ENCODE assay signal across 9 mouse cellular contexts in genomic region chr2:154410355-154410754, GRCm38 (mm10). TPM values are rescaled to one million over a fixed set of nuclear protein-coding genes. Genes with fewer than 3 reads are reported as not detected.
DNase-seq lines count a peak whose midpoint lies in the region; ATAC-seq and TF ChIP-seq lines count a peak whose summit lies in the region.
"Had no signal": no experiment of that assay in that cellular context is flagged by ENCODE, and none has a peak within 500 bp of the region (broad histone marks: within the 10 kb centered on the region; RNA-seq: fewer than 3 reads in every experiment).

No protein-coding gene starts in this region.

- peak; percentile 55 to 71 for DNase-seq in left cerebral cortex, adult 18-20 months (ENCODE audit: low spot score in 2 of 2)
- no peak for DNase-seq in left cerebral cortex, adult 11 months (ENCODE audit: low spot score)
- peak; percentile 58 to 73 for DNase-seq in heart, postnatal 14 days
- DNase-seq in right cerebral cortex, adult 2 months (ENCODE audit: low spot score in 2 of 2), result peak; percentile 62 to 70
- no peak for DNase-seq in spleen, postnatal 14 days (ENCODE audit: low spot score in 2 of 2)
- DNase-seq: thymus, postnatal 14 days had no signal

- no peak overlapping the region for H3K4me2 ChIP-seq in embryonic facial prominence, embryonic 15.5 days (replicated peaks)
- H3K4me2 ChIP-seq in intestine, postnatal 0 days (replicated peaks; ENCODE audit: low read depth), result no peak overlapping the region

- H3K4me1 ChIP-seq in embryonic facial prominence, embryonic 15.5 days, result peaks cover 10% of the 10 kb centered on the region
- no peaks in the 10 kb centered on the region for H3K4me1 ChIP-seq in intestine, postnatal 0 days (replicated peaks; ENCODE audit: control insufficient read depth, insufficient read depth, low read length)

- ATAC-seq in embryonic facial prominence, embryonic 15.5 days (ENCODE audit: insufficient number of reproducible peaks, low FRiP score, low TSS enrichment, low read depth), result peak; percentile 36; the same call in 1 of the 2 replicates
- no peak for ATAC-seq in erythroid progenitor cell, adult 5-6 weeks (replicated peaks; ENCODE audit: low FRiP score, poor library complexity, severe bottlenecking)
- no peak for ATAC-seq in intestine, postnatal 0 days

- WGBS in embryonic facial prominence, embryonic 15.5 days, result 60% methylated on average over 2 of the region's 2 CpGs
- 58% methylated on average over 2 of the region's 2 CpGs for WGBS in intestine, postnatal 0 days

- H3K27ac ChIP-seq in embryonic facial prominence, embryonic 15.5 days (replicated peaks), result peak overlapping the region; percentile 6; the same call in 1 of the 2 replicates
- H3K27ac ChIP-seq in intestine, postnatal 0 days (ENCODE audit: low read depth, low read length), result no peak overlapping the region

- no peaks in the 10 kb centered on the region for H3K36me3 ChIP-seq in embryonic facial prominence, embryonic 15.5 days
- H3K36me3 ChIP-seq in intestine, postnatal 0 days (ENCODE audit: control insufficient read depth, insufficient read depth), result no peaks in the 10 kb centered on the region

- TF ChIP-seq CTCF in intestine, postnatal 0 days (IDR thresholded peaks at IDR 0.05; ENCODE audit: low read depth), result no peak

- H3K9me3 ChIP-seq in embryonic facial prominence, embryonic 15.5 days (replicated peaks), result no peaks in the 10 kb centered on the region
- H3K9me3 ChIP-seq in intestine, postnatal 0 days (ENCODE audit: control insufficient read depth), result no peaks in the 10 kb centered on the region

- no peak overlapping the region for H3K9ac ChIP-seq in embryonic facial prominence, embryonic 15.5 days
- no peak overlapping the region for H3K9ac ChIP-seq in intestine, postnatal 0 days (ENCODE audit: low read depth, low read length)

- no peaks in the 10 kb centered on the region for H3K27me3 ChIP-seq in embryonic facial prominence, embryonic 15.5 days
- no peaks in the 10 kb centered on the region for H3K27me3 ChIP-seq in intestine, postnatal 0 days (replicated peaks; ENCODE audit: control insufficient read depth, insufficient read depth, low read length)

- intact Hi-C loops in heart, postnatal 14 days (cut with DNase I), result loop anchor here (5.0 kb wide), 1 partner anchor 532 kb away; no protein-coding TSS in a partner anchor

- H3K4me3 ChIP-seq in embryonic facial prominence, embryonic 15.5 days (replicated peaks), result no peak overlapping the region
- no peak overlapping the region for H3K4me3 ChIP-seq in intestine, postnatal 0 days (ENCODE audit: low read depth, low read length)

RNA-seq across cellular contexts. Expression of gene Snta1, which starts 2.5 kb away (rescaled TPM):
- 10 to 100 TPM; 34.4 to 36.6 TPM for total RNA-seq in left cerebral cortex, adult 18-20 months (2021)
- polyA plus RNA-seq in embryonic facial prominence, embryonic 15.5 days (2015; fragmentation: Nextera tagmentation; extraction: Ambion mirVana), result 12.1 and 12.8 TPM in 2 replicates
- total RNA-seq in heart, postnatal 14 days (2021), result 10 to 100 TPM; 91.4 to 98.7 TPM
- not detected in 2 replicates for total RNA-seq in erythroid progenitor cell, adult 5-6 weeks (2015; ENCODE audit: low replicate concordance)
- 1.0 and 1.8 TPM in 2 replicates for total RNA-seq in erythroid progenitor cell, adult 5-6 weeks (2017; ENCODE audit: low replicate concordance)
- polyA plus RNA-seq in intestine, postnatal 0 days (2015; fragmentation: Nextera tagmentation; extraction: Ambion mirVana), result 4.9 and 7.7 TPM in 2 replicates

RNA-seq across cellular contexts. Expression of gene Cbfa2t2, which starts 25.9 kb away (rescaled TPM):
- 10 to 100 TPM; 46.1 to 57.0 TPM for total RNA-seq in left cerebral cortex, adult 18-20 months (2021)
- polyA plus RNA-seq in embryonic facial prominence, embryonic 15.5 days (2015; fragmentation: Nextera tagmentation; extraction: Ambion mirVana), result 40.9 and 43.6 TPM in 2 replicates
- 10 to 100 TPM; 21.4 to 21.7 TPM for total RNA-seq in heart, postnatal 14 days (2021)
- total RNA-seq in erythroid progenitor cell, adult 5-6 weeks (2015; ENCODE audit: low replicate concordance), result 9.6 and 28.1 TPM in 2 replicates
- total RNA-seq in erythroid progenitor cell, adult 5-6 weeks (2017; ENCODE audit: low replicate concordance), result 6.5 and 14.1 TPM in 2 replicates
- 7.8 and 9.1 TPM in 2 replicates for polyA plus RNA-seq in intestine, postnatal 0 days (2015; fragmentation: Nextera tagmentation; extraction: Ambion mirVana)

RNA-seq across cellular contexts. Expression of gene Cdk5rap1, which starts 37.5 kb away (rescaled TPM):
- 10 to 100 TPM; 13.7 to 17.8 TPM for total RNA-seq in left cerebral cortex, adult 18-20 months (2021)
- polyA plus RNA-seq in embryonic facial prominence, embryonic 15.5 days (2015; fragmentation: Nextera tagmentation; extraction: Ambion mirVana), result 20.1 and 21.1 TPM in 2 replicates
- total RNA-seq in heart, postnatal 14 days (2021), result 10 to 100 TPM; 19.0 to 19.2 TPM
- 10.1 and 12.3 TPM in 2 replicates for total RNA-seq in erythroid progenitor cell, adult 5-6 weeks (2015; ENCODE audit: low replicate concordance)
- total RNA-seq in erythroid progenitor cell, adult 5-6 weeks (2017; ENCODE audit: low replicate concordance), result 8.2 and 28.1 TPM in 2 replicates
- 4.3 and 13.9 TPM in 2 replicates for polyA plus RNA-seq in intestine, postnatal 0 days (2015; fragmentation: Nextera tagmentation; extraction: Ambion mirVana)

Comparison
In these comparisons a context has a peak if more than half of its experiments do, and no peak if none do; other contexts are left out.
1. DNase-seq: peak in left cerebral cortex, adult 18-20 months (2 of 2), heart, postnatal 14 days (2 of 2) and right cerebral cortex, adult 2 months (2 of 2); none in left cerebral cortex, adult 11 months (single experiment) and spleen, postnatal 14 days (0 of 2).
2. RNA of gene Snta1, which starts 2.5 kb away (total RNA-seq): 91.4 to 98.7 TPM in heart, postnatal 14 days and 34.4 to 36.6 TPM in left cerebral cortex, adult 18-20 months; 1.0 to 1.8 TPM in erythroid progenitor cell, adult 5-6 weeks; every median in the first group is over 10 times any median in the second.